Mouse (Mus musculus): Measurements from ENCODE around the gene Prorsd1.
"Not testable (repeated sequence)": the region's sequence is repeated elsewhere in the genome, so short reads cannot be mapped to it uniquely, and the experiment has no call there.

Prorsd1 gene

GRCm38 (mm10) chr11:29514682-29515412 lies at the start of gene Prorsd1:
TSS of gene Prorsd1 (minus strand) at chr11:29515033.
- peak; percentile 94 for DNase-seq

GRCm38 (mm10) chr11:29563406-29563805 lies 48.6 kb upstream of the Prorsd1 start:
- DNase-seq = no peak

- DNase-seq = no peak
Observed at GRCm38 (mm10) chr11:29560990-29561389, 46.2 kb upstream of the Prorsd1 start.

- no peak for DNase-seq
Observed at GRCm38 (mm10) chr11:29560452-29560851, 45.6 kb upstream of the Prorsd1 start.

- no peak for DNase-seq
Observed at GRCm38 (mm10) chr11:29549425-29549778, 34.6 kb upstream of the Prorsd1 start.

- peak; percentile 11 for DNase-seq
Observed at GRCm38 (mm10) chr11:29548504-29549424, 33.9 kb upstream of the Prorsd1 start.

- peak; percentile 97 for DNase-seq
Observed at GRCm38 (mm10) chr11:29547752-29548503, 33.1 kb upstream of the Prorsd1 start, which contains the start of the genes Clhc1 and Rps27a. TSS of gene Clhc1 (plus strand) at chr11:29547950. TSS of gene Rps27a (minus strand) at chr11:29548109.

GRCm38 (mm10) chr11:29547249-29547751 lies 32.5 kb upstream of the Prorsd1 start:
- no peak for DNase-seq

- DNase-seq = no peak
Observed at GRCm38 (mm10) chr11:29546762-29547161, 31.9 kb upstream of the Prorsd1 start.

- not testable (repeated sequence) for DNase-seq
Observed at GRCm38 (mm10) chr11:29546297-29546696, 31.5 kb upstream of the Prorsd1 start.

- not testable (repeated sequence) for DNase-seq
Observed at GRCm38 (mm10) chr11:29545150-29545752, 30.4 kb upstream of the Prorsd1 start.

GRCm38 (mm10) chr11:29544225-29544945 lies 29.6 kb upstream of the Prorsd1 start:
- no peak for DNase-seq

- no peak for DNase-seq
Observed at GRCm38 (mm10) chr11:29538201-29538600, 23.4 kb upstream of the Prorsd1 start.

GRCm38 (mm10) chr11:29525988-29526794 lies 11.4 kb upstream of the Prorsd1 start, which contains the start of gene Mtif2:
TSS of gene Mtif2 (plus strand) at chr11:29526408.
- DNase-seq = peak; percentile 90

GRCm38 (mm10) chr11:29514325-29514681 lies 530 bp downstream of the Prorsd1 start:
- no peak for DNase-seq

- DNase-seq = no peak
Observed at GRCm38 (mm10) chr11:29512818-29513535, 1.9 kb downstream of the Prorsd1 start.

GRCm38 (mm10) chr11:29509421-29509820 lies 5.4 kb downstream of the Prorsd1 start:
- no peak for DNase-seq

- no peak for DNase-seq
Observed at GRCm38 (mm10) chr11:29504899-29505625, 9.8 kb downstream of the Prorsd1 start.

Measured in kidney, postnatal 10 days (tissue).